Mouse (Mus musculus) kidney, postnatal 10 days (tissue): ENCODE data around the gene Gldc.

Experiments
- DNase-seq: peaks from one replicate; pipeline ENCODE4 v3.0.0; 2021; ENCODE audit warnings: mixed read lengths

Gldc gene

DNA sequence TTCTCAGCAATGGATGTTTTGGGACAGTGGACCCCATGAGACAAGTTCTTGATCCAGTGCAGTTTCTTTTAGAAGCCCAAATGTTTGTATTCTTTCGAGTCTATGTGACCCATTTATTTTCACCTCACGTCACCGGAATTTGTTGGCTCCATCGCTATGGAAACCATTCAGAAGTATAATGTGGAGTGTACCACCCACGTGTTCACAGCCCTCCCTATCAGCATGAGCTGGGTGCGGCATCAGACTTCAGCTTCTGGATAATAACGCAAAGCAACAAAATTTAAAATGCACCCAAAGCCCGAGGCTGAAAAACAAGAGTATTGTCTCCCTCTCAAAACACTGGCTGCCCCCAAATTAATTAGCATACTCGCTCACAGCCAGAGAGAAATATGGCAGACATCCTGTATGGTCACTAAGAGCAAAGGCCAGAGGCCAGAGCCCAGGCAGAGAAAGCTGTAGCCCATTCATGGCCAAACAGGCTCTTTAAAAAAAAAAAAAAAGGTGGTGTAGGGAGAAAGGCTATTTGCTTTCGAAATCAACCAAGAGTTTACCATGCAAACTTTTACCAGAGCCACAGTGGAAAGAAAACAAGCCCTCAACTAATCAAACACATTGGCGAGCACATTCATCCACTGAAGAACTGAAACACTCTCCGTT, 18.1 kb downstream of the Gldc start:
- DNase-seq, result no peak

DNA sequence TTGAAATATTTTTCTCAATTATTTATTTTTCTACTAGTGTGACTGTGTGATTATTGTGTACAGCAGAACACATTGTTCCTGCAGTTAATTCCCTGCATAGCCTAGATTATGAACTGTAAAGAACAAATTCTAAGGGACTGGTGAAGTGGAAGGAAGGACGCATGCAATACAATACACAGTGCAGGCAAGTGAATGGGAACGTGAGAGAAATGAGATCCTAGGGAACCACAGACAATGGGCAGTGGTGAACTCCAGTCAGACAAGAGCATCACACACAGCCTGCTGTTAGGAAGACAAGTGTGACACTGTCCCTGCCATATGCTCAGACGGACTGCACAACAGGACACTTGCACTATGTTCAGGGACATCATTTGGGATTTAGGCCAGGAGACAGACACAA, 21.5 kb downstream of the Gldc start:
- no peak for DNase-seq

DNA sequence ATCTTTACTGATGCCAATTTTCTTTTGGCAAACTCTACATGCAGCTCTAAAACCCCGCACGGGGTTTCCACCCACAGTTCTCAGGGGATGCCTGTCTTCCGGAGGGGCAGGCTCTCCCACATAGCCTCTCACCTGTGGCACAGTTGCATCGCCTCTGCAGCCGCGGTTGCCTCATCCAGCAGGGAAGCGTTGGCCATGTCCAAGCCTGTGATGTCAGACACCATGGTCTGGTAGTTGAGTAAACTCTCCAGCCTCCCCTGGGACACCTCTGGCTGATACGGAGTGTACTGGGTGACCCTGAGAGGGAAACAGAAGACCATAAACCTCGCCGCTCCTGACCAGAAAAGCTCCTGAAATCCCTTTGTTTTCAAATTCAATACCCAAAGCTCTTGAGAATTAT, 23.9 kb downstream of the Gldc start:
- no peak for DNase-seq

DNA sequence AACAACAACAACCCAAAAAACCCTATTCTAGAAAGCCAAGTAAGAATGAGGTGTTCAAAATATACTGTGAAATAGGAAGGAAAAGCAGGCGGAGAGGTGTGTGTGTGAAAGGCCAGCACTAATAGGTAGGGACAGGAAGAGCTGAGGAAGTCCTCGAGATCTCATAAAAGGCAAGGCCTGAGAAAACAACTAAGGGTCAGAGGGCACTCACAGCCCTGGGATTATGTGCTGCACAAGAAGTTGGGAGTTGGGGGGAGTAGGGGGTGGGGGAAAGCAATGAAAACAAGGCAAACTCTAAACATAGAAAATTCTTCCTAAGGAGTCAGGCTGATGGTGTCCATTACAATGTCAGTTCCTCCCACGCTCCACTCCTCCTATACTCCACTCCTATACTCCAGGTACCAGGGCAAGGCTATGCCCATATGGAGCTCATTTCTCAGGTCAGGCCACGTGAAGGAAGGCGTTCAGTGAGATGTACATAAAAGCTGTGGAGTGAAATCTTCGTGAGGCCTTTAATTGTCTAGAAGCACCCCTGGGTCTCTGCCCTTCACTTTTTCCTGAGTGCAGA, 25.9 kb downstream of the Gldc start:
- DNase-seq, result no peak

DNA sequence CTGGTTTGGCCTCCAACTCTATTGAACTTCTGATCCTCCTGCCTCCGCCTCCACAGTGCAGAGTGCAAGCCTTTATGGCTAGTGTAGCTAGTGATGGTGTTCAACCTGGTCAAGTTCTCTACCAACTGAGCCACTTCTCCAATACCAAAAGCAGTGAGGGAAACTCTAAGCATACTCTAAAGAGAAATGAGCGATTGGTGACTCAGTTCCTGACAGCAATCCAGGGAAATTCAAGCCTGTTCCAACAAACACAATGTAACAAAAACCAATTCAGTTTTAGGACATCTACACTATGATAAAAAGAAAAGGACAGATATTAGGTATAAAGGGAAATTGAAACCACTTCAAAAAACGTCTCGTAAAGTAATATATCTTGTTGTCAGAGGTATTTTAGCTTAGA, 27.9 kb downstream of the Gldc start:
- no peak for DNase-seq

DNA sequence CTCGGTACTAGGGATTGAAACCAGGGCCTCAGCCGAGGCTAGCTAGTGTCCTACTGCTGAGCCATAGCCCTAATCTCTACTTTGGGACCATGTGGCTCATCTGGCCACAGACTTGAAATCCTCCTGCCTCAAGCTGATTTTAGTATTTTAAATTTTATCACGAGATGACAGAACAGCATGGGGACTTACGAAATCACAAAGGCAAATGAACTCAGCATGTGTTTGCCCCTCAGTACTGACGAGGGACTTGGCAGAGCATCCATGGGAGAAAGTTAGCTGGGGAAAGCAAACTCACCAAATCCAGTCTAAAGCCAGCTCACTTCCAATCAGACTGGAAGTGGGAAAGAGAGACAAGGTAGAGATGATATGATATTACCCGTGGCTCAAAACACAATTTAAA, 28.5 kb downstream of the Gldc start:
- DNase-seq, result no peak

DNA sequence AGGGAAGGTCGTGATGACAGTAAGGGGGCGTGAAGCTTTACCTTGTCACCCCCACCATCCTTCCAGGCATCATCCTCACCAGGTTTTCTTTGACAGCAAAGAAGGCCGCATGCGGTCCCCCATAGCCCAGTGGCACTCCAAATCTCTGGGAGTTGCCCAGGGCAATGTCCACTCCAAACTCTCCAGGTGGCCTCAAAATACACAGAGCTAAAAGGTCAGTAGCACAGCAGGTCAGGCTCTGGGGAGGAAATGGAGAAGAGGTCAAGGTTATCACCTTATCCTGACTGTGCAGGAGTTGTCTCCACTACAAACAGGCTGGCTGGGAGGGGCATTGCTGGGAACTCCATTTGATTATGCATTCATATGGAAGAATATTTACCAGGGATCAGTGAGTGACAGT, 30.1 kb downstream of the Gldc start:
- no peak for DNase-seq

DNA sequence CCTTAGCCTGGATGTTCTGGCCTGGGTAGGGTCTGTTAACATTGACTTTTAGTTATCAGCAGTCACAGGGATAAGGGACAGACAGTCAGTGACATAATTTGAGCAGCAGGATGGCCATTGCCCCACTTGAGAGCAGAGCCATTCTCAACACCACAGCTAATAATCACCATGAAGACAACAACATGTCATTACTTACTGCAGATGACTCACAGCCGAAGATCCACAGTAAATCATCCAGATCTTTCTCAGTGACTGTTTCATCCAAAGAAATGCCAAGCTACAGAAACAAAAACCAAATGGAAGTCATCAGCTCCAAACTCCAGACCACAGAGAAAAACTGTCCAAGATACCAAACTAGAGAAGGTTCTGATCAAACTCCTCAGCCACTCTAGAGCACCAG, 38.9 kb downstream of the Gldc start:
- no peak for DNase-seq

DNA sequence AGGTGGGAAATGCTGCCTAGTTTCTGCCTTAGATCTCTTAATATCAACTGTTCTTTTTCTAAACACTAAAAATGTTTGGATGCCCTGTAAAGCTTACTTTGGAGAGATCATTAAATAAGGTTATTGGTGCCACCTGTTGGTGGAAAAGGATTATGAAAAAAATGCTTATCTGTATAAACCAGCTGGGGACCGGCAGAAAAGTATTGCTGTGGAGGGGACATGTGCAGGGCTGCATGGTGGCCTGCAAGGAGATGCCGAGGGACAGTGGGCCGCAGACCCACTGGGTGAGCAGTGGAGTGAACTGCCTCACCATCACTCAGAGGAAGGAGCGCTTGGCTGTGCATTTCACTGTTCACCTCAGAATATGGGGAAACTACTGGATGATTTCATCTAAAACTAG, 47.1 kb downstream of the Gldc start:
- no peak for DNase-seq

DNA sequence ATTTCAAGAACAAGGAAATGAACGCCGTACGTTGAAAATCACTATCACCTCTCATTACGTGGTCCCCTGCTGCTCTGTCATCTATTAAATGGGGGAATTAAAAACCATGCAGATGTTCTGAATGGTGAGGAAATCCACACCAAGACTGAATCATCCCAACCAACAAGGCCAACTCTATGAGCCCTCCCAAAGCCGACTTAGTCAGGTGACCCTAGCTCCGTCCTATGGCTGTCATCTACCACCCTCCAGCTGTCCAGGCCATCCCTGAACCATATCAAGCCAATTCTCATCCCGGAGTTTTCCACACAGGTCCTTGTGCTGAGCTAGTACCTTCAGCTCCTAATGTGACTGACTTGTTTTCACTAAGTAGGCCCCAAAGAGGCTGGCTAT, 49.6 kb downstream of the Gldc start:
- DNase-seq, result no peak

DNA sequence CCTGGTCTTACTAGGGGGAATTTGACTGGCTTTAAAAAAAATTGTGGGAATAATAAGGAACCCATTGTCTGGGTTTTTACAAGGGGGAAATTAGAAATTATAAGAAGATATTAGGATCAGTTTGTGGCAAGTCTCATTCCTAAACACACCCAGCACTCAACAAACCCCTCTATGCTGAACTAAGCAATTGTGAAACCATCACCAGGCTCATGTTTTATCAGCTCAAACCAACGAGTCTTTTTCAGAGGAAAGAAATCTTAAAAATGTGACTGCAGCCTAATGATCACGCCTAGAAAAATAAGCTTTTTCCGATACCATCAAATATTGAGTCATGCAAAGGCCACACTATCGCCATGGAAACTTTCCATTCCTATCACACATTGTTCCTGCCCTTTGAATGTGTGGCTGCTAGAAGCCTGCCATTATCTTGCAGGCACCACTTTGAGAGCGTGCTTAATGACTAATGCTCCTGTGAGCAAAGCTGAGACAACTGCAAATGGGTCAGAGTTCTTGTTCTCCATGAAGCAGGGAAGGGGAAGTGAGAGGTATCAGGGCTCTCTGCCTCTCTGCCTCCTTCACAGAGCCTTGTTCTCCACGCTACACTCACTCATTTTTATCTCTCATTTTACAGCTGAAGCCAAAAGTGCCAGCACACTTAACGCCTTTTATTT, 50.1 kb downstream of the Gldc start:
- no peak for DNase-seq

DNA sequence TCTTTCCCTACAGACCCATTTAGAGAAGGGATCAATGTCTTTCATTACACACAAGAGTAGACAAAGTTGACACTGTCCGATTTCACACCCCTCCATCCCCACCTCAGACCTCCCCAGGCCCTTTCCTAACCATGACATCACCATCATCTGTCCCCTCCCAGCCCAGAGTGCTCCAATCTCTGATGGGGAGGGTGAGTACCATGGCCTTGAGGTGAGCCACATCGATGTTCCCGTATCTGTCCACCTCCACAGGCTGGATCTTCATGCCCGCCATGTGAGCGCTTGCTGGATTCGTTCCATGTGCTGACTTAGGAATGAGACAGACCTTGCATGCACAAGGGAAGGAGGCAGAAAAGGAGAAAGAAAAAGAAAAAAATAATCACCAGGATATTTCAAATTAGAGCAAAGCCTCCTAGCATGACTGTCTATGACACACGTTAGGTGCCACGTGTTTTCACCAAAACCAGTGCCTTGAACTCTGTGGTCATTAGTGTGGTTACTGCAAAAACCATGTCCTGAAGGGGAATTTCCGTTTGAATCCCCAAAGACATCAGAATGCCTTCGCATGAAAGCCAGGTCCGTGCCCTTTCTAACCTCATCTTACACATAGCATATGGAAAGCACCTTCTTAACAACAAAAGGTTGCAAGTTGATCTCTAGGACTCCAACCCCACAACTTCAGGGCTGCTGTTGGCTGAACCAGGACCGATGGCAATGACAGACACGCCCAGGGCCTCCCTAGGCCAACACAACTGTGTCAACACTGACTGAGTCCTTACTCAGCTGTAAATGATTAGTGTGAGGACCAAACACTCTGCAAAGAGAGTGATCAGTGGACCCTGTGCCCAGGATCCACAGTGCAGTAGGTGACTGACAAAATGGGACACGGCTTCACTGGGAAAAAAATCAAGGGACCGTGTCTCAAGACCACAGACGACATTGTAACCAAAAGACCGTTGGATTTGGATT, 56.6 kb downstream of the Gldc start:
- DNase-seq, result no peak

DNA sequence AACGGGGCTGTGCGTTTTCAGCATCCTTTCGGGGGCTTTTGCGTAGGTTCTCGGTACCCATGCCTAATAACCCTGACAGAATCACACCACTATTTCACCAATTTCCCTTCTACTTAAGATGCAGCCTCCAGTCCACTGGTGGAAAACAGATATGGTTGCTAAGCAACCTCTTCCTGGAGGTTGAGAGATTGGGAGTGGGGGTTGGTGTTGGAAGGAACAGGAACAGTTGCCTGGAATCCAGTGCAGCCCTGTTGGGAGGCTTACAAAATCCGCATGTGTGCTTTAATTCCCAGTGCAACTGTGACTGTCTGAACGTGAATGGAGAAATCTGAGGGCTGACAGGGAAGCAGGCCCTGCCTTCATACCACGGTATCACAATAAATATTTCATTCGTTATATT, 57.5 kb downstream of the Gldc start:
- no peak for DNase-seq

DNA sequence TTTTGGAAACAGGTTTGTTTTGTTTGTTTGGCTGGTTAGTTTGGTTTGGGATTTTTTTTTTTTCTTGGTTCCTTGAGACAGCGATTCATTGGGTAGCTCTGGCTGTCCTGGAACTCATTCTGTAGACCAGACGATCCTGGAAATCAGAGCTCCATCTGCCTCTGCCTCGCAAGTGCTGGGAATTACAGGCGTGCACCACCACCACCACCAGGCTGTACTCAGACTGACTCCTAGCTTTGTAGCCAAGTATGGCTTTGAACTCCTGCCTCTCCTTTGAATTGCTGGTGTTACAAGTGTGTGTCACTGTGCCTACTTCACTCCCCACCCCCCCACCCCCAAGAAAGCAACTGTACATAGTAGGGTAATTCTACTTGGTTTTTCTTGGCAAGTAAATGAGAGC, 58.0 kb downstream of the Gldc start:
- no peak for DNase-seq

DNA sequence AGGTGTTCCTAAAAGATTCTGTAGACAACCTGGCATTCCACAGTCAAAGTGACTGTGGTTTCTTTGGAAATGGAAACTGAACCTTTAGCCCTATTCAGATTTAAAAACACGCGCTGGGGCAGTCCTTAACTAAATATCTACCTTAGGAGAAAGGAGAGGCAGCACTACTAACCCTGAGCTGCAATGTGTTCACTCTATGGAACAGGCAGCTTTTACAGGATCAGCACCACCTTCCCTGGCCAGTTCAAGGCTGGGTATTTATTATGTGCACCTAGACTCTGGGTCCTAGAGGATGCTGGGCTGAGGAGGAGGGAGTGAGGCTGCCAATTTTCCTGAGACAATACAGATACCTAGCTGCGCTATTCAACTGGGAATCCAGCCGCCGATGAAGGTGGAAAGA, 59.6 kb downstream of the Gldc start:
- no peak for DNase-seq

DNA sequence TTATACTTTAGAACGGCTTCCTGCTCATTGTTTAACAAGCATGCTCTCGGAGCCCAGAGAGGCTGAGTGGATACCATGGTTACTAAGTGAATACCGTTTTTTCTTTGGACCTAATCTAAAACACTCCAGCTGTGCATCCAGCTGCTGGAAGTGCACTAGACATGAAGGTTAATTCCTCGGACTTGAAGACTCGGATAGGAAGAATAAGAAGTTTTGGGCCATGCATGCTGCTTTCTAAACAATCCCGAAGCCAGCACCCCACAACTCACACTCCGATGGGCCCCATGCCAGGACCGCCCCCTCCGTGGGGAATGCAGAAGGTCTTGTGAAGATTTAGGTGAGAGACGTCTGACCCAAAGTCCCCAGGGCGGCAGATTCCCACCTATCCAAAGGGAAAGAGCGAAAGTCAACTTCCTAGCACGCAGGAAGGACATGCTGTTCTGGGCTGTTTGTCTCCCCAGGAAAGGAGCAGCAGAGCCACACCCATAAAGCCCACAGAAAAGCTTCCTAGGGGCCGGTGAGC, 60.2 kb downstream of the Gldc start:
- DNase-seq, result peak; percentile 11

DNA sequence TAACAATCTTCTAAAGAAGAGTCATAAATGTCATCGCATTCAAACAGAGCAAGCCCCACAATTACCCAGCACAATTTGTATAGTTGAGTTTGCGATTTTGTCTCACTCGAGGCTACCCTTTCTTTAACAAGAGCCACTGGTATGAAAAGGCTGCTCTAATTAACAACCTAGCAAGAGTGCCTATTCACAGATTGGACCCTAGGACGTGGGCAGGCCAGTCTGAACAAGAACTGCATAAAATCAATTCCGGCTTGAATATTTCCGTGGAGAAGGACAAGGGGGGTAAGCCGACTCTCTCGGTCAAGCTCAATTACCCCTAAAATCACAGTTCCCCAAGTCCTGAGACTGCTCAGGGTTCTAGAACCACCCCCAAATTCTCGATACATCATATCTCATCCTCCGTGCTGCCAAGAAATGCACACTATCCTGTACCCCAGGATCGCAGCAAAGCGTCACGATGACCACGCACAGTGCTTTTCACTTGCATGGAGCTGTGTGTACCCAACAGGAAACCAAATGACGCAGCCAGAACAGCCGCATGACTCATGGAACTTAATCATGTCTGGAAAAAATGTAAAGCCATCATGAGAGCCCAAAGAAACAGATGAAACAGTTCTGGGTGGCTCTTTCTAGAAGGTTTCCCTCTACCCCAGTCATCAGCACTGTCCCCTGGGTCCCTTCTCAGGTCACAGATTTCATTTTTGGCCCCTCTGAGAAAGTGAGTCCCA, 62.1 kb downstream of the Gldc start:
- no peak for DNase-seq

DNA sequence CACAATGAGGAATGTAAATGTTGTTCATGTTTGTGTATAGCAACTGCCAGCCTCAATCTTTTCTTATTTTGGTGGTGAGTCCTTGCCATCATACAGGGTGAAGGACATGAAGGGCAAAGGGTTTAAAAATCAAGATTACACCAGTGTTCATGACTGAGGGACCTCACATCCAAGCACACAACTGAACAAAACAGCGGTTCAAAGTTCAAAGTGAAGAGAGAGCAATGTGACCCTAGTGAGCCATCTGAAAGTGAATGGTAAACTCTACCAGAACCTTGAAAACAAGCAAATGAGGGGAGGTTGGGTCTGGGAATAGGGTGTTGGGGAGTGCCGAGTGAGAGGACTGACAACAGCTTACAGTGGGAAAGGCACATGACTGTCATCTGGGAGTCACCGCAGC, 63.8 kb downstream of the Gldc start:
- DNase-seq, result no peak

DNA sequence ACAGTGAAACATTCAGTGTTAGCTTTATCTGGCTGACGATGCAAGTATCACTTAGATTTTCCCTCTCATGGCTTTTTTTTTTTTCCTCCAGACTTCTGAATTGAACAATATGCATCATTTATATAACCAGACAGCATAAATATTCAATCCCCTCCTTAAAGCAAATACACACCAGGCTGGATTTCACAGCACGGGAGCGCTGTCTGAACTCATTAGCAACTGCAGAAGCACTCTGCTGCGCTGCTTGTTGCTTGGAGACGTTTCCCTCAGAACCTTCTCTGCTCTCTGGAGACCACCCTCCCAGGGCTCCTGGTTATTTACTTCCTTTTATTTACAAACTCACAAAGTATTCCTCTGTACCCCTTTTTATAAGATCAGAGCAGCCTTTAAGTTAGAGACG, 66.1 kb downstream of the Gldc start:
- DNase-seq, result no peak

DNA sequence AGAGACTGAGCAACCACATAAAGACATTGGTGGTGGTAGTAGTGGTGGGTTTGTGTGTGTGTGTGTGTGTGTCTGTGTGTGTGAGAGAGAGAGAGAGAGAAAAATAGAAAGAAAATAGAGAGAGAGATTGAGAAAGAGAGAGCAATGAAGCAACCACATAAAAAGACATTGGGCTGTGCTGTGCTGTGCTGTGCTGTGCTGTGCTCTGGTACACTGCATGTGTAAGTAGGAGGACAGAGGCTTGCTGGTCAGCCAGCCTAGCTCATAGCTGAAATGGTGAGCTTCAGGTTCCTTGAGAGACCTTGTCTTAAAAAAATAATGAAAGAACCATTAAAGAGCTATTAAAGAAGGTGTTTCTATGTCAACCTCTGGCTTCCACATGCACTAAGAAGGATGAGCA, 66.6 kb downstream of the Gldc start:
- DNase-seq, result no peak

DNA sequence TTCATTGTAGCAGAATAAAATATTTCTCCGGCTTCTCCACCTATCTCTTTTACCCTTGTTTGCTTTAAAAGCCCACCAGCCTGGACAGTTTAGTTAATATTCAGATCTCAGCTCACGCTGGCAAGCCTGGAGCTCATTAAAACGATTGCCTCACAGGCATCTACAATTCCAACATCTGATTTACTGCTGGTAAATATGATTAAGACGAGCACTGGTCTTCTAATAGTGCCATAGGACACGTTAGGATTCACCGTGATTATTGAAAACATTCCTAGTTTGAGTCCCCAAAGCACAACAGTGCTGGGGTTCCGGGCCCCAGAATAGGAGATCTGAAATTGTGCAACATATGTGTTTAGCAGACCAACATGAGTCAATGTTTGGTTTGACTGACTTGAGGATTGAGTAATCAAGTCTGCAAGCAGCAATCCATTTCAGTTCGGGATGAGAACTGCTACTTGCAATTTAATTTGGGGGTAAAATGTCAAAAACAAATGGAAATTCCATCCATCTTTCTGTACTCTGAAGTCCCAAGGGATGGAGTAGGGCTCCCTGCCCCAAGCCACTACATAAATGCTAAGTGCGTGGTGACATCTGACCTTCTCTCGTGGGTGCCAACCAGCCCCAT, 67.9 kb downstream of the Gldc start:
- DNase-seq, result no peak
